Mouse (Mus musculus) kidney, adult 8-10 months (tissue): ENCODE data around the gene Vmn1r233.

Source experiments
- DNase-seq, 2 experiments: peaks; one replicate each; pipeline ENCODE4 v3.0.0; 2022

The Vmn1r233 gene

GRCm38 (mm10) chr17:20996364-20996763 is at the start of gene Vmn1r233:
TSS of gene Vmn1r233 (minus strand) at chr17:20996464.
- DNase-seq, result no peak

- DNase-seq, result no peak
Observed at GRCm38 (mm10) chr17:21018410-21019080, 22.3 kb upstream of the Vmn1r233 start.

- no peak for DNase-seq
Observed at GRCm38 (mm10) chr17:21009726-21010125, 13.5 kb upstream of the Vmn1r233 start.

- DNase-seq, result peak; percentile 92
Observed at GRCm38 (mm10) chr17:21008382-21009331, 12.4 kb upstream of the Vmn1r233 start, which contains the start of gene Zfp160. TSS of gene Zfp160 (plus strand) at chr17:21008903.

GRCm38 (mm10) chr17:20993716-20994115 is 2.5 kb downstream of the Vmn1r233 start:
- DNase-seq, result no peak

- no peak for DNase-seq
Observed at GRCm38 (mm10) chr17:20966681-20967080, 29.6 kb downstream of the Vmn1r233 start.

- DNase-seq, result no peak
Observed at GRCm38 (mm10) chr17:20965421-20965820, 30.8 kb downstream of the Vmn1r233 start.

GRCm38 (mm10) chr17:20960386-20960785 is 35.9 kb downstream of the Vmn1r233 start:
- DNase-seq, result no peak

- no peak for DNase-seq
Observed at GRCm38 (mm10) chr17:20946636-20947035, 49.6 kb downstream of the Vmn1r233 start.

GRCm38 (mm10) chr17:20946026-20946565 is 50.2 kb downstream of the Vmn1r233 start:
- peak; percentile 11 to 14 for DNase-seq

GRCm38 (mm10) chr17:20944985-20945891 is 51.0 kb downstream of the Vmn1r233 start, which contains the start of gene Ppp2r1a:
TSS of gene Ppp2r1a (plus strand) at chr17:20945311.
- peak; percentile 100 for DNase-seq

GRCm38 (mm10) chr17:20944226-20944625 is 52.0 kb downstream of the Vmn1r233 start:
- no peak for DNase-seq
